Mouse (Mus musculus) midbrain, embryonic 12.5 days (tissue): ENCODE measurements at regions not wholly inside any gene's neighbourhood (a gene's known extent, or its start where the extent isn't known, plus 50 kb on each side); places are given as distances from the start of the nearest gene placed in this dataset.
A peak's percentile ranks its signal among the peaks of the same experiment; 100 is the strongest.

Experiments used
- ATAC-seq: fragments of 200-750 bp; cut with Nextera tagmentation; 2 replicates; pipeline ENCODE4 v1.8.0; 2017; ENCODE audit warnings: low read depth, moderate TSS enrichment, moderate library complexity; ENCODE audit not compliant: low FRiP score
- H3K27ac ChIP-seq: fragments of 300-500 bp; sonication (generic); replicated peaks from 2 replicates; pipeline ENCODE4 v1.5.1; 2016; ENCODE audit warnings: mild to moderate bottlenecking
- H3K27me3 ChIP-seq: fragments of 300-500 bp; sonication (generic); 2 replicates; pipeline ENCODE4 v1.6.1; 2016; ENCODE audit warnings: mild to moderate bottlenecking
- H3K36me3 ChIP-seq: fragments of 300-500 bp; sonication (generic); 2 replicates; pipeline ENCODE4 v1.6.1; 2016
- H3K4me1 ChIP-seq: fragments of 300-500 bp; sonication (generic); 2 replicates; pipeline ENCODE4 v1.6.1; 2016
- H3K4me2 ChIP-seq: fragments of 300-500 bp; sonication (generic); replicated peaks from 2 replicates; pipeline ENCODE4 v1.6.1; 2016; ENCODE audit warnings: mild to moderate bottlenecking, moderate library complexity
- H3K4me3 ChIP-seq: fragments of 300-500 bp; sonication (generic); 2 replicates; pipeline ENCODE4 v1.5.1; 2016; ENCODE audit warnings: mild to moderate bottlenecking
- H3K9ac ChIP-seq: fragments of 300-500 bp; sonication (generic); replicated peaks from 2 replicates; pipeline ENCODE4 v1.6.1; 2016; ENCODE audit warnings: mild to moderate bottlenecking, moderate library complexity
- H3K9me3 ChIP-seq: fragments of 300-500 bp; sonication (generic); 2 replicates; pipeline ENCODE4 v1.6.1; 2016; ENCODE audit warnings: mild to moderate bottlenecking
- WGBS: fragments of 180-500 bp; shearing (Covaris S2); methylation state at CpG from one replicate; pipeline ENCODE4 v1.1.7; 2016; 5-methylcytosine and 5-hydroxymethylcytosine counted together

GRCm38 (mm10) chr13:60425140-60425539, 176.6 kb upstream of the Dapk1 start:
- Histone ChIP-seq H3K4me3 (no peak overlapping the region), H3K4me1 (peaks cover 13% of the 10 kb centered on the region), H3K9ac (no peak overlapping the region), H3K9me3 (no peaks in the 10 kb centered on the region), H3K36me3 (no peaks in the 10 kb centered on the region), H3K27ac (no peak overlapping the region), H3K4me2 (no peak overlapping the region), H3K27me3 (no peaks in the 10 kb centered on the region)
- 61% methylated on average over 11 of the region's 11 CpGs for WGBS
- no peak for ATAC-seq

DNA sequence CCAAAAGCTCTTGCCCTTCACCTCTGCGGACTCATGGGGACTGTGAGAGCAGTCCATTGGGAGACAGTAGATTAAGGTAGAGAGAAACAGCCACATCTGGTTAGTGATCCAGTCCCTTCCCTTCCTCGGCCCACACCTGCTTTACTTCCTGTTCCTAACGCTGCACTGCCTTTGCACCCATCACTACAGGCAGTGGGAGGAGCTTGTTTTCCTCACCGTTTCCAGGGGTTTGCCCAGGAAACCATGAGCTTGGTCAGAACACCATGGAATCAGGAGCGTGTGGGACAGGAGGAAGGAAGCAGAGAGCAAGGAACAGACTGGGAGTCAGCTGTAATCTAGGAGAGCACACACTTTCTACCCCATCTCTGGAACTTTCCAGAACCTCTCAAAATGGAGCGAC, 176.2 kb upstream of the Dapk1 start:
- H3K27ac ChIP-seq = no peak overlapping the region
- 85% methylated on average over 6 of the region's 6 CpGs for WGBS
- ATAC-seq = no peak
- H3K9ac ChIP-seq = no peak overlapping the region
- H3K27me3 ChIP-seq = no peaks in the 10 kb centered on the region
- no peak overlapping the region for H3K4me2 ChIP-seq
- peaks cover 9% of the 10 kb centered on the region for H3K4me1 ChIP-seq
- no peak overlapping the region for H3K4me3 ChIP-seq
- no peaks in the 10 kb centered on the region for H3K36me3 ChIP-seq
- no peaks in the 10 kb centered on the region for H3K9me3 ChIP-seq

- H3K9ac ChIP-seq = no peak overlapping the region
- WGBS = 88% methylated on average over 12 of the region's 12 CpGs
- H3K36me3 ChIP-seq = no peaks in the 10 kb centered on the region
- H3K9me3 ChIP-seq = no peaks in the 10 kb centered on the region
- no peaks in the 10 kb centered on the region for H3K27me3 ChIP-seq
- no peak overlapping the region for H3K4me3 ChIP-seq
- peaks cover 7% of the 10 kb centered on the region; the same call in 1 of the 2 replicates for H3K4me1 ChIP-seq
- H3K27ac ChIP-seq = no peak overlapping the region
- no peak overlapping the region for H3K4me2 ChIP-seq
- ATAC-seq = no peak
Measured at GRCm38 (mm10) chr13:60426192-60426840, 175.4 kb upstream of the Dapk1 start.

- H3K36me3 ChIP-seq = no peaks in the 10 kb centered on the region
- no peak overlapping the region for H3K4me3 ChIP-seq
- H3K4me1 ChIP-seq = peaks cover 7% of the 10 kb centered on the region; the same call in 1 of the 2 replicates
- ATAC-seq = no peak
- 57% methylated on average over 7 of the region's 7 CpGs for WGBS
- no peak overlapping the region for H3K27ac ChIP-seq
- H3K9ac ChIP-seq = no peak overlapping the region; the same call in 1 of the 2 replicates
- no peaks in the 10 kb centered on the region for H3K9me3 ChIP-seq
- H3K27me3 ChIP-seq = no peaks in the 10 kb centered on the region
- no peak overlapping the region for H3K4me2 ChIP-seq
Measured at GRCm38 (mm10) chr13:60427077-60427476, 174.7 kb upstream of the Dapk1 start.

DNA sequence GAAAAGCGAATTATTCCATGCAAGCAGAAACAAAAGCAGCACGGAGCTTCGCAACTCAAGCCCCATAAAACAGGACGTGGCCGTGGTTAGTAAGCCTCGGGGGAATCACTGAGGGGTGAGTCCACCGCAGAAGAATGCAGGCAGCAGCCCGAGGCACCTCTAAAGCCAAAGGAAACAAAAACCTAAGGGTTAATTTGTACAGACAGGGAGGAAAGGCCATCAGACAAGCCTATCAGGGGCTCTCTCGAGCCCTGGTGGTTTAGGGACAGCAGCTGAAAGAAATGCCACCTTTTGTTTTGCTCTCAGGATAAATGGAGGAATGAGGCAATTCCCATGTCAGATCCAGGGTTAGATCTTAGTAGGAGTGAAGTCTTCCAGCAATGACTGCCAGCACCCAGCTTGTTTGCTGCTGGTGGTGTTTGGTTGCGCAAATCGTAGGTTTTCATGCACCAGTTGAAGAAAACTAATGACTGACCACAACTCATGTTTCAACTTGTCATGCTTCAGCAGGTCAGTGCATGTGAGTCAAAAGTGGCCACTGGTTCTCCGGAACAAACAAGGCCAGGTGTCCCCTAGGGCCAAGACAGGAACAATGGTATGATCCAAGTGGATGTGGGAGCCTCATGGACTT, 173.9 kb upstream of the Dapk1 start:
- Histone ChIP-seq H3K36me3 (no peaks in the 10 kb centered on the region), H3K4me2 (peak overlapping the region; percentile 1; the same call in 1 of the 2 replicates), H3K9me3 (peaks cover under 1% of the 10 kb centered on the region; the same call in 1 of the 2 replicates), H3K27me3 (no peaks in the 10 kb centered on the region), H3K27ac (no peak overlapping the region), H3K4me1 (peaks cover 7% of the 10 kb centered on the region; the same call in 1 of the 2 replicates), H3K4me3 (no peak overlapping the region), H3K9ac (no peak overlapping the region)
- 32% methylated on average over 12 of the region's 12 CpGs for WGBS
- ATAC-seq = no peak

- Histone ChIP-seq H3K36me3 (no peaks in the 10 kb centered on the region), H3K9me3 (peaks cover 3% of the 10 kb centered on the region; the same call in 1 of the 2 replicates), H3K4me2 (no peak overlapping the region), H3K4me1 (peaks cover 7% of the 10 kb centered on the region; the same call in 1 of the 2 replicates), H3K4me3 (no peak overlapping the region), H3K9ac (no peak overlapping the region), H3K27ac (no peak overlapping the region), H3K27me3 (no peaks in the 10 kb centered on the region)
- 69% methylated on average over 3 of the region's 3 CpGs for WGBS
- ATAC-seq = no peak
Measured at GRCm38 (mm10) chr13:60429148-60429547, 172.6 kb upstream of the Dapk1 start.

DNA sequence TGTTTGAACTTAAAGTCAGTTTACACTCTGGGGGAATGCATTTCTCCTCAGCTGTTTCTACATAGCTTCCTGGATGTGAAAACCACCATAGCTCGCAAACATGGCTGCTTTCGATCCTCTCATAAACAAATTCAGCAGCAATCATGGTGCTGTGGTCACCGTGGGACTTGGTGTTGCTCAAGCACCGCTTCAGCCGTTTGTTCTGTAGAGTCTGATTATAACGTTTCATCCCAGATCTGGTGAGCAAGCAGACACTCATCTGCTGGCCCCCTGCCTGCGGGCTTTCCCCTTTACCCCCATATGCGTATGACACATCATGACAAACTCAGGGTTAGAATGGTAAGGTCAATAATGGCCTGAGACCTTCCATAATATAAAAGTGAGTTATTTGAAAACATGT, 170.3 kb upstream of the Dapk1 start:
- no peak for ATAC-seq
- no peak overlapping the region for H3K9ac ChIP-seq
- H3K36me3 ChIP-seq = no peaks in the 10 kb centered on the region
- peaks cover 7% of the 10 kb centered on the region; the same call in 1 of the 2 replicates for H3K4me1 ChIP-seq
- H3K27me3 ChIP-seq = no peaks in the 10 kb centered on the region
- no peak overlapping the region for H3K4me3 ChIP-seq
- H3K4me2 ChIP-seq = no peak overlapping the region
- peaks cover 3% of the 10 kb centered on the region; the same call in 1 of the 2 replicates for H3K9me3 ChIP-seq
- 90% methylated on average over 8 of the region's 8 CpGs for whole genome bisulfite sequencing
- H3K27ac ChIP-seq = no peak overlapping the region

- Histone ChIP-seq H3K9me3 (peaks cover 3% of the 10 kb centered on the region; the same call in 1 of the 2 replicates), H3K27me3 (no peaks in the 10 kb centered on the region), H3K9ac (no peak overlapping the region), H3K4me3 (no peak overlapping the region), H3K4me1 (no peaks in the 10 kb centered on the region), H3K4me2 (no peak overlapping the region), H3K36me3 (no peaks in the 10 kb centered on the region), H3K27ac (no peak overlapping the region)
- ATAC-seq = no peak
- 68% methylated on average over 11 of the region's 11 CpGs for WGBS
Measured at GRCm38 (mm10) chr13:60434221-60435210, 167.2 kb upstream of the Dapk1 start.

GRCm38 (mm10) chr13:60435333-60435732, 166.4 kb upstream of the Dapk1 start:
- Histone ChIP-seq H3K4me2 (no peak overlapping the region), H3K9ac (no peak overlapping the region)
- WGBS = 73% methylated on average over 5 of the region's 5 CpGs

GRCm38 (mm10) chr13:60438177-60438576, 163.6 kb upstream of the Dapk1 start:
- H3K4me1 ChIP-seq = no peaks in the 10 kb centered on the region
- no peak overlapping the region for H3K9ac ChIP-seq
- H3K27ac ChIP-seq = no peak overlapping the region
- no peak overlapping the region for H3K4me3 ChIP-seq
- no peaks in the 10 kb centered on the region for H3K9me3 ChIP-seq
- H3K36me3 ChIP-seq = no peaks in the 10 kb centered on the region
- no peak for ATAC-seq
- H3K4me2 ChIP-seq = no peak overlapping the region
- WGBS = 93% methylated on average over 2 of the region's 2 CpGs
- H3K27me3 ChIP-seq = no peaks in the 10 kb centered on the region

More at GRCm38 (mm10) chr13:60435333-60435732, 166.4 kb upstream of the Dapk1 start:
- Histone ChIP-seq H3K4me3 (no peak overlapping the region), H3K36me3 (no peaks in the 10 kb centered on the region), H3K27ac (no peak overlapping the region), H3K4me1 (no peaks in the 10 kb centered on the region), H3K27me3 (no peaks in the 10 kb centered on the region), H3K9me3 (peaks cover 3% of the 10 kb centered on the region; the same call in 1 of the 2 replicates)
- ATAC-seq = no peak

DNA sequence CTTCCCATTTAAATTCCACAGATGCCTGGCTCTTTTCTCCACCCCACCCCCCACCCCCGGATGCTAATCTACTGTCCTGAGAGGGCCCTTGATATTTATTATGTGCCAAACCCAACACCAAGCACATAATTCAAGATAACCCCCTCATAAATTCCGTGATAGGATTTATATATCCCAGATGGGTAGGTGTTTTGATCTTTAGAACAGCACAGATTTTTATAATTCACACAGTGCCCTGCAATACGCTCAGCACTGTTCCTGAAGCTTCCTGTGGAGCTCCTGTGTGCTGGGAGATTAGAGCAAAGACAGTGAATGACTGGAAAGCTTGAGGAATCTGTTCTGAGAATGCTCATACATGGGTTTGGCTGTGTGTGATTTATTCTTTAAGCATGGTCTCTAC, 161.2 kb upstream of the Dapk1 start:
- 39% methylated on average over 3 of the region's 3 CpGs for WGBS
- no peaks in the 10 kb centered on the region for H3K36me3 ChIP-seq
- no peak overlapping the region for H3K4me3 ChIP-seq
- no peaks in the 10 kb centered on the region for H3K4me1 ChIP-seq
- no peaks in the 10 kb centered on the region for H3K27me3 ChIP-seq
- H3K9ac ChIP-seq = no peak overlapping the region
- H3K27ac ChIP-seq = no peak overlapping the region
- no peak overlapping the region for H3K4me2 ChIP-seq
- ATAC-seq = no peak
- no peaks in the 10 kb centered on the region for H3K9me3 ChIP-seq

DNA sequence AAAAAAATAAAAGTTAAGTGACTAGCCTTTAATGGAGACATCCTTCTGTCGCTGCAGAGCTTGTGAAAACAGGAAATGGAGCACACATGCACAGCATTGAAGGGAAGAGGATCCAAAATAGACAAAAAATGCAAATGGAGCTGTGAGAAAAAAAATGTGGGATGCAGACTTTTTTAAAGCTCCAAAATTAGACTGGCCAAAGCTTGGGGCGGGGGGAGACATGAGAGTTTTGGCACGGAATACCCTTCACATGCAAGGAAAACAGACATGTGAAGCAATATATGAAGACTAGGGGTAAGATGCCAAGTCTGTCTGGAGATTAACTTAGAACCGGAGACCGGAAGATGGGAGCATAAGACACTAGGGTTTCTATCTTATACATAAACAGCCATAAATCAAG, 156.6 kb upstream of the Dapk1 start:
- no peaks in the 10 kb centered on the region for H3K9me3 ChIP-seq
- no peak overlapping the region for H3K9ac ChIP-seq
- H3K36me3 ChIP-seq = no peaks in the 10 kb centered on the region
- no peaks in the 10 kb centered on the region for H3K27me3 ChIP-seq
- WGBS = 81% methylated on average over 5 of the region's 5 CpGs
- H3K4me2 ChIP-seq = no peak overlapping the region
- H3K4me1 ChIP-seq = no peaks in the 10 kb centered on the region
- no peak for ATAC-seq
- no peak overlapping the region for H3K4me3 ChIP-seq
- H3K27ac ChIP-seq = no peak overlapping the region
